Mouse (Mus musculus) kidney, adult 9 months (tissue): ENCODE measurements around the gene Ell3.

Experiments
- DNase-seq: peaks from one replicate; pipeline ENCODE4 v3.0.0; 2022

Ell3 gene

GRCm38 (mm10) chr2:121447006-121447405 is 2.9 kb upstream of the Ell3 start:
- DNase-seq: no peak

DNA sequence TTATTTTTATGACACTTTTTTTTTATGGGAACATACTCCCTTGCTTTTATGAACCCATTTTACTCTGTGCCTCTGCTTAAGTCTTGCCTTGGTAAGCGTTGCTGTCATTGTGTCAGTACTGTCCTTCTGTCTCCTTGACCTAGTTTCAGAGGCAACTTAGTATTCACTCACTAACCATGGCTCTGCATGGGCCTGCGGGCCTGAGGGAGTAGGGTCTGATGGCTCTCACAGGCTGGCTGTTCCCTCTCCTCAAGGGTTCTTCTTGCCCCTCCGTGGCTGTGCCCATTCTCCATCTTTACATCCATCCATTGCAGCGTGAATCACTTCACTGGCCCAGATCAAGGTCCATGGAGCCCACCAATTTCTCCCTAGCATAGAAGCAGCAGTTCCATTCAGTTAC is 2.4 kb upstream of the Ell3 start:
- no peak for DNase-seq

GRCm38 (mm10) chr2:121445117-121445516 is 1.0 kb upstream of the Ell3 start:
- DNase-seq: no peak

DNA sequence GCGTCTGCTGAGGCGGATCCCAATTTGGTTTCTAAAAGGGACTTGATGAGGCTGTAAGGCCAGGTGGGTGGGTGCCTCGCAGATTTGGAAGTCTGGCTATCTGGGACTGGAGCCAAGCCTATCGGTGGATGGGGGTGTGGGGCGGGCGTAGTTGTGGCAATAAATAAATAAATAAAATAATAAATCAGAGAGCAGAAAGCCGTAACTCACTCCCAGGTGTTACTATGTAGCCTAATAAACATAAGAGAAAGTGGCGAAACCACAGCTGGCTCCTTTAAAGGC is 1.1 kb downstream of the Ell3 start:
- no peak for DNase-seq

GRCm38 (mm10) chr2:121442259-121443067 is 1.6 kb downstream of the Ell3 start:
- DNase-seq: peak; percentile 92

GRCm38 (mm10) chr2:121441800-121442199 is 2.3 kb downstream of the Ell3 start:
- no peak for DNase-seq

DNA sequence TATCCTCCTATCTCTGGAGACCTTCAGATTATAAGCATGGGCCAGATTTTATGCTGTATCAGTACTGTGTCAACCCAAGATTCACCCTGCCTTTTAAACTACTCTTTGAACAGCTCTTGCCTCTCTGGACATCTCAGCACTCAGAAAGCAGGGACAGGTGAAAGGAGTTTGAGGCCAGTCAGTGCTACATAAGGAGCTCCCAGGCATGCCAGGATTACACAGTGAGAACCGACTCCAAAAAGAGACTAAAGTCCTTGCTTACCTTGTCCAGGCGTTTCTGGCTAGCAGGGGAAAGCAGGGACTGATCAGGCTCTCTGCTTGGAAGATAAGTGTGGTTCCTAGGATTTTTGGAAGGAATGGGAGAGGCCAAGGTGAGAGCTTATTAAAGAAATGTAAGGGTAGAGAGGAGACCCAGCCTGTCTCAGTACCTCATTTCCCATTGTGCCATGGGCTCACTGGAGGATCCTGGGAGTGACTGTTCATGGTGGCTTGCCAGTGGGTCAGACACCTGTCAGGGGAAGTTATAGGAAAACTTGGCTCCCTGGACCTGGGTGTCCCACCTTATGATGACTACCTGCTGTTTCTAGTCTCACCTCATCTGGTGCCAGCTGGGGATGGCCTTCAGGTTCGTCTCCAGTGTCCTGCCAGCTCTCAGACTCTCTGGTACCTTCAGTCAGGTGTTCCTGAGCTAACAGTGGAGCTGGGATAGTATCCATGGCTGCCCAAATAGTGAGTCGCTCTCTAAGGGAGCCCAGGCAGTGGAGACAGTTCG is 3.1 kb downstream of the Ell3 start:
- DNase-seq: no peak

DNA sequence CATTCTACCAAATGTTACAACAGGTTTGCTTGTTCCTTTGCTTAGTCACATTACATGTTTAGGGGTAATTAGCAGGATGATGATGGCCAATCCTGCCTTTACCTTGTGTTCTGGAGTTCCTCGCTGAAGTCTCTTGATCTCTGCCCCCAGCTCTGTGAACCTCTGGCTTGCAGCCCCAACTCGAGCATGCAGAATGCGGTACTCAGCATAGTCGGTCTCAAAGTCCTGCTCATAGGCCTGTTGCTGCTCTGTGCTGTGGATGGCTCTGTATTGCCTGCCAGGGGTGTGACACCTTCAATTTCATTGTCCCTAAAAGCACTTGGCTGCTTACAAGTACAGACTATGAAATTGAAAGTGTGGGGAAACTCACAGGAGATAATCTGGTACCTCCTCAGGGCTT is 4.3 kb downstream of the Ell3 start:
- peak; percentile 86 for DNase-seq

DNA sequence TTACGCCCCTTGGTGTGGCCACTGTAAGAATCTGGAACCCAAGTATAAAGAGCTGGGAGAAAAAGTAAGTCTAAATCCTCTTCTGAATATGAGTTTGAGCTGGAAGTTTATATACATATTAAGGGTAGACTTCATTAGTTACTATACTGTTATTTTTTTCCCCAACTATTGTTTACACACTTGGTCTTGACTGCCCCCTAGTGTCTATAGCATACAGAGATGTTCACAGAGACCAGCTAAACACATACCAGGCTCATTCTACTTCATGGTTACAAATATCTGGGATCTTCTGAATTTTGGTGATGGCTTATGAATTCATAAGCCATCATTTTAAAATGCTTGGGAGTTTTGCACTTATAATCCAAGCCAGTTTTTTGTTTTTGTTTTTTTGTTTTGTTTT is 9.2 kb downstream of the Ell3 start:
- no peak for DNase-seq

- DNase-seq: no peak
Measured at GRCm38 (mm10) chr2:121425890-121426289, 18.2 kb downstream of the Ell3 start.

- no peak for DNase-seq
Measured at GRCm38 (mm10) chr2:121423166-121423565, 20.9 kb downstream of the Ell3 start.

GRCm38 (mm10) chr2:121418476-121418875 is 25.6 kb downstream of the Ell3 start:
- DNase-seq: no peak

- no peak for DNase-seq
Measured at GRCm38 (mm10) chr2:121416356-121416755, 27.7 kb downstream of the Ell3 start.

DNA sequence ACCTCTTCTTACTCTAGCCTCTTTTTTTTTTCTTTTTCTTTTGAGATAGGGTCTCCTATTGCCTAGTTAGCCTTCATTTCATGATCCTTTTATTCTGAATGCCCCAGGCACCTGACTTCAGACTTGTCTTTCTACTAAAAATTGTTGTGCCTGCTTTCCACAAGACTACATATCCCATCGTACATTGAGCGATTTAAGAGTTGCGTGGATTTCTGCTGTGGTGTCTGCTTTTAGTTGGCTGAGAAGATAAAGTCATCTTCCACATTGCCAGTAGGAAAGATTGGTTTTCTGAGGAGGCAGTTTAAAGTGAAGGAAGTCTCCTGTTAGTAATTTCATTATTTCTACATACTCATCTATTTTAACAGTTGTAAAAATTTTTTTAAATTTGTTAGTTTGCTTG is 28.5 kb downstream of the Ell3 start:
- DNase-seq: no peak

GRCm38 (mm10) chr2:121415103-121415502 is 29.0 kb downstream of the Ell3 start:
- DNase-seq: no peak

- DNase-seq: peak; percentile 50
Measured at GRCm38 (mm10) chr2:121414139-121414685, 29.9 kb downstream of the Ell3 start.

GRCm38 (mm10) chr2:121413387-121414042 is 30.6 kb downstream of the Ell3 start, which contains the start of the genes Pdia3 and Catsper2:
Gene Pdia3, plus strand, starts transcription at chr2:121413775.
Gene Catsper2, minus strand, starts transcription at chr2:121413792.
- peak; percentile 95 for DNase-seq

DNA sequence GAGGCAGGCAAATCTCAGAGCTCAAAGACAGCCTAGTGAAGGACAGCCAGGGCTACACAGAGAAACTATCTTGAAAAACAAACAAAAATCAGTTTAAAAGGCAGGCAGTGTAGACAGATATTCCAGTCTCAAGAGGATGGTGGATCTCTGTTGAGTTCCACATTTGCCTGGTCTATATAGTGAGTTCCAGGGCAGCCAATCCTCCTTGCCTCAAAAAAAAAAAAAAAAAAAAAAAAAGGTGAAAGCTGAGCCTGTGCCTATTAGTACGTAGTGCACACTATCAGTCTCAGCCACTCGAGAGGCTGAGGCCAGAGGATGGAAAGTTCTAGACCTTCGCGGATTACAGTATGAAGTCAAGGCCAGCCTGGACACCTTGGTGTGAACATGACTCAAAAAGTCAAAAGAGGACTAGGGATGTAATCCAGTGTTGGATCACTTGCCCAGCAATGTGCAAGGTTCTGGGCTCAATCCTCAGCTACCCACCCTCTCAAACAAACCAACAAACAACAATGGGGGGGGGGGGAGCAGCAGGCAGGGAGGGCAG is 31.2 kb downstream of the Ell3 start:
- DNase-seq: no peak

DNA sequence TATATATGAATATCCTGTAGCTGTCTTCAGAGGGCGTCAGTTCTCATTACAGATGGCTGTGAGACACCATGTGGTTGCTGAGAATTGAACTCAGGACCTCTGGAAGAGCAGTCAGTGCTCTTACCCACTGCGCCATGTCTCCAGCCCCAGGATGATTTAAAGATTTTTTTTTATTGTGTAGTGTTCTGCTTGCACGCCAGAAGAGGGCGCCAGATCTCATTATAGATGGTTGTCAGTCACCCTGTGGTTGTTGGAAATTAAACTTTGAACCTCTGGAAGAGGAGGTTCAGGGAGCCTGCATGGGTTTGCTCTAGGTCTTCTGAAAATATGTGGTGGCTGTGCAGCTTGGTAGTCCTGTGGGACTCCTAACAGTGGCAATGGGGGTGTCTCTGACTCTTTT is 35.9 kb downstream of the Ell3 start:
- DNase-seq: peak; percentile 53

DNA sequence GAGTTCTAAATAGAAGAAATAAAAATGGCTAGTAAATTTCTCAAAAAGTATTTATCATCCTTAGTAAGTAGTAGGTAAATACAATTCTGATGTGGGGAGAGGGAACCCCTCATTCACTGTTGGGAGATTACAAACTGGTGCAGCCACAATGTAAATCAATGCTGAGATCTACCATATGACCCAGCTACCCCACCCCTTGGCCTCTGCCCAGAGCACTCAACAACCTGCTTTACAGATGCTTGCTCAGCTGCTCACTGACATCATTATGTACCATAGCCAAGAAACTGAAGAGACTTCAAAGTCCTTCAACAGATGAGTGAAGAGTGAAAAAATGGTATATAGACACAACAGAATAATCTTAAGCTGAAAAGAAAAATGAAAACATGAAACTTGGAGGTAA is 40.8 kb downstream of the Ell3 start:
- DNase-seq: no peak

DNA sequence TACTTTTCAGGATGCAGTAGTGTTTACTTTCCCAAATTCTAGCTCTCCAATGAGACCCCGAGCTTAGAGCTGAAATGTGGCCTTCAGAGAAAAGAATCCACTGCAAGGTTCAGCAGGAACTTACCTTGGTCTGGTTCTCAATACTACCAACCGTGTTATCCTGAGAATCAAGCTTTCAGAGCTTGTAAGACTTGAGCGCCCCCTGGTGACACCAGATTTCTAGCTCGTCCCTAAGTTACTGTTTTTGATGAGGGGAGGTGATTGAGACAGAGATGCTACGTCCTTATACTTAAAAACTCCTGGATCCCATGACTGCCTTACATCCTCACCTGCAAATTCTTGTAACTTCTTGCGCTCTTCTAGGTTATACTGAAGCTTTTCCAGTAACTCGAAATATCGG is 47.5 kb downstream of the Ell3 start:
- peak; percentile 81 for DNase-seq
